Mouse (Mus musculus) brain, embryonic 14.5 days (tissue): ENCODE measurements around the gene Dock10.

Source experiments
- CTCF ChIP-seq: fragments of 200-500 bp; IDR thresholded peaks from 2 replicates; pipeline ENCODE4 v1.5.1; 2012; ENCODE audit warnings: inconsistent platforms, mild to moderate bottlenecking, moderate library complexity, borderline replicate concordance; ENCODE audit not compliant: insufficient read depth, insufficient read length; ENCODE audit errors: extremely low read depth
- POLR2A ChIP-seq: fragments of 200-500 bp; IDR thresholded peaks from 2 replicates; pipeline ENCODE4 v1.6.1; 2012; ENCODE audit warnings: mild to moderate bottlenecking, inconsistent platforms, borderline replicate concordance; ENCODE audit not compliant: poor library complexity, insufficient read depth, insufficient read length, severe bottlenecking; ENCODE audit errors: extremely low read depth

- TF ChIP-seq CTCF: no peak
- TF ChIP-seq POLR2A: no peak
Observed at GRCm38 (mm10) chr1:80746691-80747463, 11.4 kb downstream of the Dock10 start.
